Mouse (Mus musculus) heart, embryonic 11.5 days (tissue): Measurements from ENCODE around the gene Sh3kbp1. TPM values are rescaled to one million over a fixed set of nuclear protein-coding genes. Genes with fewer than 3 reads are reported as not detected.

Experiments used
- ATAC-seq: fragments of 200-750 bp; cut with Nextera tagmentation; replicated peaks from 2 replicates; pipeline ENCODE4 v1.8.0; 2017; ENCODE audit warnings: moderate library complexity; ENCODE audit not compliant: insufficient number of reproducible peaks, low FRiP score, low TSS enrichment
- H3K27ac ChIP-seq: fragments of 300-500 bp; sonication (generic); 2 replicates; pipeline ENCODE4 v1.5.1; 2014; ENCODE audit warnings: mild to moderate bottlenecking, low read depth, low read length
- H3K27me3 ChIP-seq: fragments of 300-500 bp; sonication (generic); 2 replicates; pipeline ENCODE4 v1.6.1; 2014; ENCODE audit warnings: mild to moderate bottlenecking, low read length, mixed read lengths; ENCODE audit not compliant: control insufficient read depth, insufficient read depth
- H3K36me3 ChIP-seq: fragments of 300-500 bp; sonication (generic); 2 replicates; pipeline ENCODE4 v1.6.1; 2014; ENCODE audit warnings: mild to moderate bottlenecking, low read length, moderate library complexity, mixed read lengths; ENCODE audit not compliant: control insufficient read depth, insufficient read depth
- H3K4me1 ChIP-seq: fragments of 300-500 bp; sonication (generic); 2 replicates; pipeline ENCODE4 v1.6.1; 2014; ENCODE audit warnings: low read length; ENCODE audit not compliant: control insufficient read depth, insufficient read depth
- H3K4me2 ChIP-seq: fragments of 300-500 bp; sonication (generic); 2 replicates; pipeline ENCODE4 v1.6.1; 2014; ENCODE audit warnings: mild to moderate bottlenecking, moderate library complexity
- H3K4me3 ChIP-seq: fragments of 300-500 bp; sonication (generic); 2 replicates; pipeline ENCODE4 v1.5.1; 2014; ENCODE audit warnings: low read depth, low read length
- H3K9ac ChIP-seq: fragments of 300-500 bp; sonication (generic); 2 replicates; pipeline ENCODE4 v1.6.1; 2014; ENCODE audit warnings: mild to moderate bottlenecking, low read depth, low read length, moderate library complexity
- H3K9me3 ChIP-seq: fragments of 300-500 bp; sonication (generic); replicated peaks from 2 replicates; pipeline ENCODE4 v1.6.1; 2016; ENCODE audit warnings: low read length; ENCODE audit not compliant: control insufficient read depth
- WGBS: fragments of 180-500 bp; shearing (Covaris S2); extraction: QIAGEN DNeasy Blood & Tissue Kit; methylation state at CpG from one replicate; pipeline ENCODE4 v1.1.7; 2014; ENCODE audit not compliant: insufficient replicate concordance; 5-methylcytosine and 5-hydroxymethylcytosine counted together
- polyA plus RNA-seq: library from polyadenylated mRNA; unstranded; fragments of >200 nt; fragmentation: Nextera tagmentation; extraction: Ambion mirVana; gene quantifications from 2 replicates; pipeline ENCODE4 v1.2.1, GENCODE M21; 2014

Gene Sh3kbp1
- polyA plus RNA-seq, 1 experiment from 2014 or later: 80.7 TPM

- no peak overlapping the region for H3K9ac ChIP-seq
- H3K4me2 ChIP-seq: no peak overlapping the region
- H3K27ac ChIP-seq: no peak overlapping the region
- no peak overlapping the region for H3K4me3 ChIP-seq
- H3K9me3 ChIP-seq: no peaks in the 10 kb centered on the region
- no peak for ATAC-seq
- no peaks in the 10 kb centered on the region for H3K36me3 ChIP-seq
- 29% methylated on average over 5 of the region's 5 CpGs for WGBS
- no peaks in the 10 kb centered on the region for H3K27me3 ChIP-seq
- H3K4me1 ChIP-seq: no peaks in the 10 kb centered on the region
These were observed 346.7 kb downstream of the Sh3kbp1 start for GRCm38 (mm10) chrX:159973730-159974129.

GRCm38 (mm10) chrX:159976243-159976642 is 349.2 kb downstream of the Sh3kbp1 start:
- Histone ChIP-seq H3K9me3 (no peaks in the 10 kb centered on the region), H3K4me3 (no peak overlapping the region), H3K9ac (no peak overlapping the region), H3K36me3 (no peaks in the 10 kb centered on the region), H3K4me1 (no peaks in the 10 kb centered on the region), H3K4me2 (no peak overlapping the region), H3K27ac (no peak overlapping the region), H3K27me3 (no peaks in the 10 kb centered on the region)
- ATAC-seq: no peak
- WGBS: 57% methylated on average over 3 of the region's 3 CpGs

DNA sequence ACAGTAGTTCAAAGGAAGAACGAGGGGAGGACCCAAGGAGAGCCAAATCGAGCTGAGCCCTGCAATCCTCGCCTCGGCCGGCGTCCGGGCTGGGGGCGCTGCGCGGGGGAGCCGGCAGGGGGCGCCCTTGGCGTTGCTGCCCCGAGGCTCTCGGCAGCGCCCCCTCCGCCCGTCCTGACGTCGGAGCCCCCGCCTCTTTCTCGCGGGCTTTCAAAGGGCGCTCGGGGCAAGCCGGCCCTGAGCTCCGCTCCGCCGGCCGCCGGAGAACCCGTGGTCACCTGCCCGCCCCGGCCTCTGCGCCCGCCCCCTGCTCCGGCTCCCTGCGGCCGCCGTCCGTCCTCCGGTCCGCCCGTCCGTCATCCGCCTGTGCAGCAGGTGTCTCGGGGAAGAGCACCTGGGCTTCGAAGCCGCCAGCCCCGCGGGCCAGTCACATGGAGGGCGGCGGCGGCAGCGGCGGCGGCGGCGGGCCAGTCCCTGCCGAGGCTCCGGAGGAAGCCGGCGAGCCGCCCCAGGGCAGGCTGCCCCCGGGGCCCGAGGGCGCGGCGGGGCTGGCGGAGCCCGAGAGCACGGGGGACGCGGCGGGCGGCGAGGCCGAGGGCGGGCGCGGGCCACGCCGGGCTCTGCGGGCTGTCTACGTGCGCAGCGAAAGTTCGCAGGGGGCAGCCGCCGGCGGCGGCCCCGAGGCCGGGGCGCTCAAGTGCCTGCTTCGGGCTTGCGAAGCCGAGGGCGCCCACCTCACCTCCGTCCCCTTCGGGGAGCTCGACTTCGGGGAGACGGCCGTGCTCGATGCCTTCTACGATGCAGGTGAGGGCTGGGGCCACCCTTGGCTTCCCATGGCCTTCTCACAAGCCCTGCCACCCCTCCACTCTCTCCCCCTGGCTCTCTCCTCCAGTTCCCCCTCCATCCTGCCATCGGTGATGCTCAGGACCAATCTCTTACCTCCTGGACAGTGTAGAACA is 361.2 kb downstream of the Sh3kbp1 start, which contains the start of gene Map3k15:
Gene Map3k15 (plus strand): TSS at position 432 of the 959 bp plus-strand sequence.
- 29% methylated on average over 52 of the region's 108 CpGs for WGBS

GRCm38 (mm10) chrX:159995808-159996207 is 368.7 kb downstream of the Sh3kbp1 start:
- H3K4me3 ChIP-seq: no peak overlapping the region
- no peaks in the 10 kb centered on the region for H3K9me3 ChIP-seq
- no peak overlapping the region for H3K9ac ChIP-seq
- no peak overlapping the region for H3K4me2 ChIP-seq
- H3K27ac ChIP-seq: no peak overlapping the region
- H3K27me3 ChIP-seq: no peaks in the 10 kb centered on the region
- no peaks in the 10 kb centered on the region for H3K4me1 ChIP-seq
- H3K36me3 ChIP-seq: no peaks in the 10 kb centered on the region
- WGBS: 80% methylated on average over 6 of the region's 6 CpGs
- ATAC-seq: no peak

More for the DNA sequence above, 361.2 kb downstream of the Sh3kbp1 start, which contains the start of gene Map3k15:
- Histone ChIP-seq H3K9ac (no peak within 1 kb of the TSS), H3K27ac (no peak within 1 kb of the TSS), H3K27me3 (peaks cover 10% of the 10 kb centered on the region), H3K4me1 (no peaks in the 10 kb centered on the region), H3K4me3 (peak within 1 kb of the TSS; percentile 50), H3K9me3 (no peaks in the 10 kb centered on the region), H3K36me3 (no peaks in the 10 kb centered on the region), H3K4me2 (peak within 1 kb of the TSS; percentile 76)
- peak; percentile 65; the same call in 1 of the 2 replicates for ATAC-seq

Other genes with a start within 250 kb of the Sh3kbp1 start
- 0.40 and 1.2 TPM in 2 replicates for gene Map7d2, start 212.7 kb upstream of the Sh3kbp1 start, polyA plus RNA-seq
- gene Bclaf3, start 100.6 kb upstream of the Sh3kbp1 start, polyA plus RNA-seq: 13.9 and 16.9 TPM in 2 replicates